Mouse (Mus musculus) intestine, postnatal 0 days (tissue): ENCODE measurements at regions not wholly inside any gene's neighbourhood (a gene's known extent, or its start where the extent isn't known, plus 50 kb on each side); places are given as distances from the start of the nearest gene placed in this dataset.
"Not testable (repeated sequence)": the region's sequence is repeated elsewhere in the genome, so short reads cannot be mapped to it uniquely, and the experiment has no call there.

ENCODE experiments used
- ATAC-seq: fragments of 200-750 bp; cut with Nextera tagmentation; 2 replicates; pipeline ENCODE4 v1.8.0; 2017; ENCODE audit warnings: mild to moderate bottlenecking, moderate TSS enrichment, moderate library complexity
- H3K27ac ChIP-seq: fragments of 300-500 bp; sonication (generic); 2 replicates; pipeline ENCODE4 v1.5.1; 2014; ENCODE audit warnings: mild to moderate bottlenecking, low read depth, low read length, moderate library complexity
- H3K27me3 ChIP-seq: fragments of 300-500 bp; sonication (generic); replicated peaks from 2 replicates; pipeline ENCODE4 v1.6.1; 2014; ENCODE audit warnings: low read length, mixed read lengths; ENCODE audit not compliant: control insufficient read depth, insufficient read depth
- H3K36me3 ChIP-seq: fragments of 300-500 bp; sonication (generic); 2 replicates; pipeline ENCODE4 v1.6.1; 2014; ENCODE audit warnings: mild to moderate bottlenecking, moderate library complexity; ENCODE audit not compliant: control insufficient read depth, insufficient read depth
- H3K4me1 ChIP-seq: fragments of 300-500 bp; sonication (generic); replicated peaks from 2 replicates; pipeline ENCODE4 v1.6.1; 2014; ENCODE audit warnings: antibody characterized with exemption, low read length, mixed read lengths; ENCODE audit not compliant: control insufficient read depth, insufficient read depth
- H3K4me2 ChIP-seq: fragments of 300-500 bp; sonication (generic); replicated peaks from 2 replicates; pipeline ENCODE4 v1.6.1; 2014; ENCODE audit warnings: low read depth, mild to moderate bottlenecking, moderate library complexity
- H3K4me3 ChIP-seq: fragments of 300-500 bp; sonication (generic); 2 replicates; pipeline ENCODE4 v1.5.1; 2014; ENCODE audit warnings: low read depth, low read length
- H3K9ac ChIP-seq: fragments of 300-500 bp; sonication (generic); 2 replicates; pipeline ENCODE4 v1.6.1; 2014; ENCODE audit warnings: mild to moderate bottlenecking, low read depth, low read length
- H3K9me3 ChIP-seq: fragments of 300-500 bp; sonication (generic); 2 replicates; pipeline ENCODE4 v1.6.1; 2016; ENCODE audit warnings: mixed run types; ENCODE audit not compliant: control insufficient read depth
- CTCF ChIP-seq: sonication (generic); IDR thresholded peaks from 2 replicates; pipeline ENCODE4 v1.5.1; 2016; ENCODE audit warnings: low read depth, mild to moderate bottlenecking, control low read depth, antibody characterized with exemption, moderate library complexity
- WGBS: fragments of 180-500 bp; shearing (Covaris S2); extraction: QIAGEN DNeasy Blood & Tissue Kit; methylation state at CpG from one replicate; pipeline ENCODE4 v1.1.7; 2014; 5-methylcytosine and 5-hydroxymethylcytosine counted together

DNA sequence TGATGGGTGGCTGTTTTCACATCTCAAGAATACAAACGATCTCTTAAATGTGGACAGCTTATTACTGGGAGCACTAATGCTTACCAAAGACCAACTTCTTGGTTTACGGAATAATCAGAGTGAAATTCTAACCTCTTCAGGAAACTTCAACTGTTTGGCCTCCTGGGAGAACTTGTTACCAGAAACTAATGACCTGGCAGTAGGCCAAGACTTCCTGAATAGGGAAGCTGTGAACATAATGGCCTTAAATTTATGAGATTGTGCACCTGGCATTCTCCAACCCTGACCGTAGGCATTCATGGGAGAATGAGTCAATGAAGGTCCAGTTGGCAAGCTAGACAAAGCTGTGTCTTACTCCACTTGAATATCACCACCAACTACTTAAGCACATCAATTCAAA lies 160.8 kb upstream of the Fbxl4 start:
- WGBS: 60% methylated on average over 3 of the region's 3 CpGs
- no peaks in the 10 kb centered on the region for H3K36me3 ChIP-seq
- TF ChIP-seq CTCF: no peak
- H3K27me3 ChIP-seq: no peaks in the 10 kb centered on the region
- no peaks in the 10 kb centered on the region for H3K4me1 ChIP-seq
- no peaks in the 10 kb centered on the region for H3K9me3 ChIP-seq
- H3K4me2 ChIP-seq: no peak overlapping the region
- ATAC-seq: no peak
- H3K27ac ChIP-seq: no peak overlapping the region
- H3K9ac ChIP-seq: no peak overlapping the region
- H3K4me3 ChIP-seq: no peak overlapping the region

DNA sequence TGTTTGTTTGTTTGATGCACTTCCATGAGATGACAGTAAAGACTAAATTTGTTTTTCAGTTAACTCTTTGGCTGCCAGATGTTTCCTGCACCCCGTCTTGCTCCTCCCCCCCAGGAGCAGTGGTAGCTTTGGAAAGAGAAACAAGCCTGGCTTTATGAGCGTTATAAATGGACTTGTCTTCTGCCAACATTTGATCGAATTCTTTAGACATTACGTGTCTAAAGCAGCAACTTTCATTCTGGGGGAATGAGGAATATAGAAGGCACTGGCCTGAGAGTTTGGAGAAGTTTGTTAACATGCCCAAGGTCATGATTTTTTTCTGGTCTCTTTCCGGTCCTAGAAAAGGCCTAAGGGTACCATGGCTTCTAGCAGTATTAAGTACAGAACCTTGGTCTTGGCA lies 148.8 kb upstream of the Fbxl4 start:
- Histone ChIP-seq H3K4me2 (no peak overlapping the region), H3K4me1 (no peaks in the 10 kb centered on the region), H3K36me3 (no peaks in the 10 kb centered on the region), H3K27me3 (no peaks in the 10 kb centered on the region), H3K9me3 (no peaks in the 10 kb centered on the region), H3K4me3 (no peak overlapping the region), H3K27ac (no peak overlapping the region), H3K9ac (no peak overlapping the region)
- TF ChIP-seq CTCF: no peak
- 67% methylated on average over 5 of the region's 5 CpGs for WGBS
- no peak for ATAC-seq

DNA sequence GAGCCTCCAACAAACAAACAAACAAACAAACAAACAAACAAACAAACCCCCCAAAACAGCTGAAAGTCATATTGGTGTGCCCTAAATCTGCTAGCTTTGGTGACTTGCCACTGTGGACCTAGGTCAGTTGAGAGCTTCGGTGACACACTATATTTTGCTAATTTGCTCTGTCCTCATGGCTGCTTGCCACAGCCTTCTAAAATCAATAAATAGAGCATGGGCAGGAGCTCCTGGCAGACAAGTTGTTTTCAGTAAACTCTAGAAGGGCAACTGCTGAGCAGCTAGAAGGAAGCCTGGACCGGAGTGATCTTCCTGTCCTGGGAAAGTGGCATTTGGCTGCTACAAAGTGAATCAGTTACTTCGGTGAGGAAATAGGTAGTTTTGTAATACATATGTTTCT lies 119.7 kb upstream of the Fbxl4 start:
- Histone ChIP-seq H3K4me1 (no peaks in the 10 kb centered on the region), H3K9me3 (no peaks in the 10 kb centered on the region), H3K27ac (no peak overlapping the region), H3K4me3 (no peak overlapping the region), H3K36me3 (no peaks in the 10 kb centered on the region), H3K4me2 (no peak overlapping the region), H3K9ac (no peak overlapping the region), H3K27me3 (no peaks in the 10 kb centered on the region)
- ATAC-seq: no peak
- WGBS: 85% methylated on average over 3 of the region's 3 CpGs
- TF ChIP-seq CTCF: no peak

DNA sequence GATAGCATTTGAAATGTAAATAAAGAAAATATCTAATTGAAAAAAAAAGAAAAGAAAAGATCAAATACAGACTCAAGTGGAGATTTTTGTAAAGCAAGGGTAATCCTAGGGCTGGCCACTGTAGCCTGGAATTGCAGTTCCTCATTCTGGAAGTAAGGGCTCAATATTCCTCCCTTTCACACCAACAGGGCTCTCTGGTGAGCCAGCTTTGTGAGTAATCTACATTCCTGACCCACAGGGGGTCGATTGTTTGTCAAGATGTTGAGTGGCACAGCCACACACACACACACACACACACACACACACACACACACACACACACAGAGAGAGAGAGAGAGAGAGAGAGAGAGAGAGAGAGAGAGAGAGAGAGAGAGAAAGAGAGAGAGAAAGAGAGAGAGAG lies 107.1 kb upstream of the Fbxl4 start:
- not testable (repeated sequence) for ATAC-seq, H3K36me3 ChIP-seq, H3K27ac ChIP-seq, H3K4me3 ChIP-seq, H3K9ac ChIP-seq, H3K4me1 ChIP-seq, H3K4me2 ChIP-seq, H3K27me3 ChIP-seq, H3K9me3 ChIP-seq
- 29% methylated on average over 1 of the region's 1 CpGs for WGBS

DNA sequence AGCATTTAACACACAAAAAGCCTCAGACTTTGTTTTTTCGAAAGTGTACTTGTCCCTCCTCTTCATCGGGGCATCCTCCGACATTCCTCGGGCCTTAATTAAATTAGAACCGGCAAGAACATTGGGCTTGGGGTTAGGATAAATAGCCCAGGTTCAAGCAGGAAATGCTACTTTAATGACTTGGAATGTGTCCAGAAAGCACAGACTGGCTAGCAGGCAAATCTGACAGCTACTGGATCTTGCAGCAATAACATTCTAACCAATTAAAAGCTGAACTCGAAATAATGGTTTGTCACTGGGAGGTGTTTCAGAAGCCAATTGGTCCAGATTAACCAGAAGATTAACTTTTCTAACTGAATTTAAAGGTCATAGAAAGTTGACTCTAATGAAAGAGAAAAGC lies 93.4 kb upstream of the Fbxl4 start:
- no peak for TF ChIP-seq CTCF
- no peaks in the 10 kb centered on the region for H3K4me1 ChIP-seq
- WGBS: 61% methylated on average over 6 of the region's 6 CpGs

DNA sequence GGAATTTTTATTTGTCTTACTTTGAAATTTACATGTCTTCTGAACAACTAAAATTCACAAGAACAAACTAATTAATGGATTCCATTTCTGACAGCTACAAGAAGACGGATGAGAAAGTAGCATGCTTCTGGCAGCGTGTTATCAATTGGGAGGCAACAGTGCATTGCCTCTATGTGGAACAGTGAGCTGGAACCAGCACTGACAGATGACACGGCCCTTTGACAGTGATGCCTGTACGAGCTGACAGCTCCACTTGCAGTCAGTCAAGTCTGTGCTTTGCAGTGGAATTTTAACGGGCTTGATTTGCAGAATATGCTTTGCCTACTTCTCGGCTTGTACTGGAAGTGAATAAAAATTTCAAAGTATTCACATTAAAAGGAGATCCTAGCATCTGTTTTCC lies 88.3 kb upstream of the Fbxl4 start:
- Histone ChIP-seq H3K4me1 (no peaks in the 10 kb centered on the region), H3K27me3 (no peaks in the 10 kb centered on the region), H3K9me3 (no peaks in the 10 kb centered on the region), H3K4me3 (no peak overlapping the region), H3K4me2 (no peak overlapping the region), H3K27ac (no peak overlapping the region), H3K36me3 (no peaks in the 10 kb centered on the region), H3K9ac (no peak overlapping the region)
- TF ChIP-seq CTCF: no peak
- WGBS: 76% methylated on average over 6 of the region's 6 CpGs
- ATAC-seq: no peak

More for the DNA sequence above, 93.4 kb upstream of the Fbxl4 start:
- ATAC-seq: no peak
- H3K27ac ChIP-seq: no peak overlapping the region
- no peaks in the 10 kb centered on the region for H3K36me3 ChIP-seq
- H3K9me3 ChIP-seq: no peaks in the 10 kb centered on the region
- H3K27me3 ChIP-seq: no peaks in the 10 kb centered on the region
- no peak overlapping the region for H3K4me3 ChIP-seq
- H3K4me2 ChIP-seq: no peak overlapping the region
- no peak overlapping the region for H3K9ac ChIP-seq

DNA sequence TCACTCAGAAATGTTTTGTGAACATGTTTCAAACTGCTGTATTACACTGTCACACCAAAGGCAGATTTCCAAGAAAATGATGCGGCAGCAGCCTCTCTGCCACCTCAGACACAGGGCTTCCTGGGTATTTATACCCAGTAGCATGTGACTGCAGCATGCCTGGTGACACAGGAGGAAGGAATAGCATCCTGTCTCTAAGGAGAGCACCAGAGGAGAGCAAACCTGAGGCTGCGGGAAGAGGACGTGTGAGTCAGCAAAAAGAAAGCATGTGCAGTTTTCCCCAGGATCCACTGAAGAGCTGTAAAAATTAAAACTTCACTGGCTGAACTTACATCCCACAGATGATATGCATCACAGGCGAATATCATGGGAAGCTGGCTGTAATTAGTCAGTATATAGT lies 83.2 kb upstream of the Fbxl4 start:
- WGBS: 52% methylated on average over 4 of the region's 4 CpGs

More for the DNA sequence above, 83.2 kb upstream of the Fbxl4 start:
- TF ChIP-seq CTCF: no peak
- ATAC-seq: no peak
- no peak overlapping the region for H3K9ac ChIP-seq
- no peak overlapping the region for H3K4me3 ChIP-seq
- no peak overlapping the region for H3K4me2 ChIP-seq
- H3K27me3 ChIP-seq: no peaks in the 10 kb centered on the region
- no peaks in the 10 kb centered on the region for H3K9me3 ChIP-seq
- H3K4me1 ChIP-seq: no peaks in the 10 kb centered on the region
- no peaks in the 10 kb centered on the region for H3K36me3 ChIP-seq
- no peak overlapping the region for H3K27ac ChIP-seq
